Mouse (Mus musculus) hindbrain, embryonic 13.5 days (tissue): Measurements from ENCODE around the gene Meis1. TPM values are rescaled to one million over a fixed set of nuclear protein-coding genes. Genes with fewer than 3 reads are reported as not detected.

ENCODE experiments used
- ATAC-seq: fragments of 200-750 bp; cut with Nextera tagmentation; 2 replicates; pipeline ENCODE4 v1.8.0; 2017; ENCODE audit warnings: moderate TSS enrichment; ENCODE audit not compliant: low FRiP score
- H3K27ac ChIP-seq: fragments of 300-500 bp; sonication (generic); 2 replicates; pipeline ENCODE4 v1.5.1; 2015; ENCODE audit warnings: inconsistent platforms, mild to moderate bottlenecking, moderate library complexity
- H3K27me3 ChIP-seq: fragments of 300-500 bp; sonication (generic); 2 replicates; pipeline ENCODE4 v1.6.1; 2015; ENCODE audit warnings: mild to moderate bottlenecking, inconsistent platforms
- H3K36me3 ChIP-seq: fragments of 300-500 bp; sonication (generic); 2 replicates; pipeline ENCODE4 v1.6.1; 2015; ENCODE audit warnings: mild to moderate bottlenecking, inconsistent platforms
- H3K4me1 ChIP-seq: fragments of 300-500 bp; sonication (generic); replicated peaks from 2 replicates; pipeline ENCODE4 v1.6.1; 2015; ENCODE audit warnings: inconsistent platforms
- H3K4me2 ChIP-seq: fragments of 300-500 bp; sonication (generic); 2 replicates; pipeline ENCODE4 v1.6.1; 2015; ENCODE audit warnings: inconsistent platforms, mild to moderate bottlenecking, moderate library complexity
- H3K4me3 ChIP-seq: fragments of 300-500 bp; sonication (generic); 2 replicates; pipeline ENCODE4 v1.5.1; 2015; ENCODE audit warnings: mild to moderate bottlenecking, inconsistent platforms
- H3K9ac ChIP-seq: fragments of 300-500 bp; sonication (generic); 2 replicates; pipeline ENCODE4 v1.6.1; 2015; ENCODE audit warnings: mild to moderate bottlenecking, inconsistent platforms
- H3K9me3 ChIP-seq: fragments of 300-500 bp; sonication (generic); 2 replicates; pipeline ENCODE4 v1.6.1; 2016; ENCODE audit warnings: inconsistent platforms
- WGBS: fragments of 180-500 bp; shearing (Covaris S2); methylation state at CpG from one replicate; pipeline ENCODE4 v1.1.7; 2015; 5-methylcytosine and 5-hydroxymethylcytosine counted together
- polyA plus RNA-seq: library from polyadenylated mRNA; unstranded; fragments of >200 nt; fragmentation: Nextera tagmentation; extraction: Ambion mirVana; gene quantifications from 2 replicates; pipeline ENCODE4 v1.2.1, GENCODE M21; 2015

Gene Meis1
- polyA plus RNA-seq, 1 experiment from 2014 or later: 212 TPM

DNA sequence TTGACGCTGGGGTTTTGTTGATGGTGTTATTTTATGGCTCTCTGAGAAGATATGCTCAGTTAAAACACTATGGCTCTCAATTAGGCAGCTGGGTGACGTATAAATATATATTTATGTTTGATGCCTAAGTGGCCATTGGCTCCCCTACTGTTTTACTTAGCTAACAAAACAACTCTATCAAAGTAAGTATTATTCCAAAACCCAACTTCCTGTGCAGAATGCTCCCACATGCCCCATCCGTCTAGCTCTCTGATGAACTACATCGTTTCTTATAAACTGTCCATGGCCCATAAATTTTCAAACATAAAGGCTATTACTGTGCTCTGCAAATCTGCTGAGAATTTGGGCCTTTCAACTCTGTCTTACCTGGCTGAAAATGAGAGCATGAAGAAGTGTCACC, 168.0 kb downstream of the Meis1 start:
- Histone ChIP-seq H3K4me3 (no peak overlapping the region), H3K4me1 (no peaks in the 10 kb centered on the region), H3K4me2 (no peak overlapping the region), H3K9me3 (no peaks in the 10 kb centered on the region), H3K27ac (no peak overlapping the region), H3K9ac (no peak overlapping the region), H3K36me3 (no peaks in the 10 kb centered on the region), H3K27me3 (no peaks in the 10 kb centered on the region)
- ATAC-seq: no peak
- 77% methylated on average over 4 of the region's 4 CpGs for WGBS

DNA sequence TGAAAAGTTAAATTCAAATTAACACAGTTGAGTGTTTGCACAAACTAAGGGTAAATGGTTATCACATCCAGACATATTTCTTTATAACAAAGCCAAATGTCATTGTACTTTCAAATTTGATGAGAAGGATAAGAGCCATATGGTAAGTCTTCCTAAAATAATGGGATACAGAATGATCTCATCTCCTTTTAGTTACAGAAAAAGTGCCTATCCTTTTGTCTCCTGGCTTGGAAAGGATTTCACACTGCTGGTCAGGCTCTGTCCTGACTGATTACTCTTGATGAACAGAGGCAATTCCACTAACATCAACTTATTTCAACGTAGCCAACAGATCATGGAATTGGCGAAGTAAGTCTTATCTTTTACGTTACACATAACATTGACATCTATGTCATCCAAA, 171.1 kb downstream of the Meis1 start:
- Histone ChIP-seq H3K9me3 (no peaks in the 10 kb centered on the region), H3K27me3 (no peaks in the 10 kb centered on the region), H3K27ac (no peak overlapping the region), H3K4me2 (no peak overlapping the region), H3K4me1 (no peaks in the 10 kb centered on the region), H3K4me3 (no peak overlapping the region), H3K36me3 (no peaks in the 10 kb centered on the region), H3K9ac (no peak overlapping the region)
- WGBS: 85% methylated on average over 3 of the region's 3 CpGs
- ATAC-seq: no peak

DNA sequence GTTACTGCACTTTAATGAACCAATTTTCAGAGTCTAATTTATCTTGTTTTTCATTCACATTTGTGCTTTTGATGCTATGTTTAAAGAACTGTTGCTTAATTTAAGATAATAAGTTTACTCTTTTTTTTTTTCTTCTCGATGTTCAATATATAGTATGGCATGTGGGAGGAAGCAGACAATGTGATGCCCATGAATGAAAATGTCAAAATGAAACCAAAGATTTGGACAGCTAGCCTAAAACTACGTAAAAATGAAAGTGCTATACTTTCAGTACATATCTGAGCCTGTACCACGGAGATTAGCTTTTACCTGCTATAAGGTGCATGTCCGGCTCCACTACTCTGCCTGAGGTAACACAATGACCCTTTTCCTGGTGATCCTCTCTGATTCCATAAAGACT, 172.3 kb downstream of the Meis1 start:
- WGBS: 96% methylated on average over 4 of the region's 4 CpGs

DNA sequence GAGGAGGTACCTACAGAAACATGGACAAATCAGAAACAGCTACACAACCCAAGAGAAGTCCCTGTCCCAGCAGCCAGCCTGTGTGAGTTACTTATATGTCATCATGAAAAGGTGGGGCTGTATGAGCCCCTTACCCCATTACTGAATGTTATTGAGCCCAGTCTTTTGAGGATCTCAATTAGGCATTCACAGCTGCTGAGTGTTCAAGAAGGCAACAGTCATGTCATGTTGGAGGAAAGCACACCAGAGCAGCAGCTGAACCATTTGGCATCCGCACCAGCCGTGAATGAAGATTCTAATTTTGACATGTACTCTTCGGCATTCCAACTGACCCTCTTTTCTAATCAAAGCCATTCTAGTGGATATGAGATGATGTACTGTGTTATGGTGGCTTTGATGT, 172.9 kb downstream of the Meis1 start:
- no peak for ATAC-seq
- no peaks in the 10 kb centered on the region for H3K36me3 ChIP-seq
- WGBS: 84% methylated on average over 3 of the region's 3 CpGs
- H3K9me3 ChIP-seq: no peaks in the 10 kb centered on the region
- no peaks in the 10 kb centered on the region for H3K27me3 ChIP-seq
- no peak overlapping the region for H3K4me2 ChIP-seq
- H3K27ac ChIP-seq: no peak overlapping the region
- no peak overlapping the region for H3K4me3 ChIP-seq
- no peak overlapping the region for H3K9ac ChIP-seq
- no peaks in the 10 kb centered on the region for H3K4me1 ChIP-seq

More for the DNA sequence above, 172.3 kb downstream of the Meis1 start:
- no peaks in the 10 kb centered on the region for H3K4me1 ChIP-seq
- H3K27me3 ChIP-seq: no peaks in the 10 kb centered on the region
- H3K9me3 ChIP-seq: no peaks in the 10 kb centered on the region
- H3K9ac ChIP-seq: no peak overlapping the region
- no peak for ATAC-seq
- no peak overlapping the region for H3K4me3 ChIP-seq
- H3K4me2 ChIP-seq: no peak overlapping the region
- no peak overlapping the region for H3K27ac ChIP-seq
- no peaks in the 10 kb centered on the region for H3K36me3 ChIP-seq

DNA sequence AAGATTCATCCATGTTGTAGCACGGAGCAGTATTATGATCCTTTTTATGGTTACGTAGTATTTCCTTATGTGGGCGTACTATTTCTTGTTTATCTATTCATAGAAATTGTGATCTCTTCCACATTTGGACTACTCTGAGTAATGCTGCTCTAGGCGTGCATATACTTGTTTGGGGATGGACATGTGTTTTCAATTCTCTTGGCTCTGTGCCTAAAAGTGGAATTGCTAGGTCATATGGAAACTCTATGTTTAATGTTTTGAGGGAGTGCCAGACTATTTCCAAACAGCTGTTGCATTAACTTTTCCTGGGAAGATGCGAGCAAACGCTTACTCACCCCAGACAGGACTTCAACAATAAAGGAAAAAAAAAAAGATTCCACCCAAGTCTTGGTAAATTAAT, 173.3 kb downstream of the Meis1 start:
- H3K4me1 ChIP-seq: no peaks in the 10 kb centered on the region
- 88% methylated on average over 6 of the region's 6 CpGs for WGBS
- no peak overlapping the region for H3K4me2 ChIP-seq
- no peaks in the 10 kb centered on the region for H3K27me3 ChIP-seq
- no peaks in the 10 kb centered on the region for H3K9me3 ChIP-seq
- H3K36me3 ChIP-seq: no peaks in the 10 kb centered on the region
- no peak overlapping the region for H3K9ac ChIP-seq
- H3K4me3 ChIP-seq: no peak overlapping the region
- no peak overlapping the region for H3K27ac ChIP-seq
- no peak for ATAC-seq

DNA sequence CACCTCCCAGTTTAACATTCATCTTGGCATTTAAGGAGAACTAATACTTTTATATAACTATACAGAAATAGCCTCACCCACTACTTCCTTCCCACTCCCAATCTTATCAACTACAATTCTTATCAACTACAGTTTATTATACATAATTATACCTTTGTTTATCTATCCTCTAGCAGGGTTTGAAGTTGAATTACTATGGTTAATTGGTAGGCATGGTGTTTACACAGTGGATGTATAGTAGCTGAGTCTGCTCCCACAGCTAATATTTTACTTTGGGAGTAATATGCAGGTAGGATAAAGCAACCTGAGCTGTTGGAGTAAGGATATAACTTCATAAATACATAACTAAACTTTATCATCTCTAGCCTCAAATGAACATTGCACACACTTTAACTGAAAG, 188.7 kb downstream of the Meis1 start:
- Histone ChIP-seq H3K27me3 (no peaks in the 10 kb centered on the region), H3K4me1 (no peaks in the 10 kb centered on the region), H3K27ac (no peak overlapping the region), H3K36me3 (no peaks in the 10 kb centered on the region), H3K4me3 (no peak overlapping the region), H3K4me2 (no peak overlapping the region), H3K9ac (no peak overlapping the region), H3K9me3 (no peaks in the 10 kb centered on the region)
- ATAC-seq: no peak
